Mouse (Mus musculus): ENCODE measurements around the gene Slc26a11.
"Not testable (repeated sequence)": the region's sequence is repeated elsewhere in the genome, so short reads cannot be mapped to it uniquely, and the experiment has no call there.

Gene Slc26a11

GRCm38 (mm10) chr11:119362769-119363533 is 7.6 kb downstream of the Slc26a11 start:
- DNase-seq, result no peak

- DNase-seq, result peak; percentile 74
Measured at GRCm38 (mm10) chr11:119363534-119364145, 8.3 kb downstream of the Slc26a11 start.

- no peak for DNase-seq
Measured at GRCm38 (mm10) chr11:119375425-119375824, 20.1 kb downstream of the Slc26a11 start.

- no peak for DNase-seq
Measured at GRCm38 (mm10) chr11:119377326-119377725, 22.0 kb downstream of the Slc26a11 start.

GRCm38 (mm10) chr11:119378551-119378950 is 23.2 kb downstream of the Slc26a11 start:
- no peak for DNase-seq

GRCm38 (mm10) chr11:119381631-119382337 is 26.4 kb downstream of the Slc26a11 start:
- DNase-seq, result no peak

- no peak for DNase-seq
Measured at GRCm38 (mm10) chr11:119382338-119382850, 27.0 kb downstream of the Slc26a11 start.

GRCm38 (mm10) chr11:119384904-119385303 is 29.5 kb downstream of the Slc26a11 start:
- no peak for DNase-seq

- no peak for DNase-seq
Measured at GRCm38 (mm10) chr11:119386306-119386705, 30.9 kb downstream of the Slc26a11 start.

- DNase-seq, result not testable (repeated sequence)
Measured at GRCm38 (mm10) chr11:119387273-119387672, 31.9 kb downstream of the Slc26a11 start.

GRCm38 (mm10) chr11:119389851-119390270 is 34.5 kb downstream of the Slc26a11 start:
- DNase-seq, result peak; percentile 36

- peak; percentile 25 for DNase-seq
Measured at GRCm38 (mm10) chr11:119390271-119391231, 35.2 kb downstream of the Slc26a11 start.

GRCm38 (mm10) chr11:119391386-119392000 is 36.1 kb downstream of the Slc26a11 start:
- DNase-seq, result no peak

GRCm38 (mm10) chr11:119392001-119392614 is 36.8 kb downstream of the Slc26a11 start:
- no peak for DNase-seq

GRCm38 (mm10) chr11:119392800-119393482 is 37.6 kb downstream of the Slc26a11 start, which contains the start of gene Rnf213:
Gene Rnf213, plus strand, starts transcription at chr11:119393100.
- DNase-seq, result peak; percentile 15

- DNase-seq, result no peak
Measured at GRCm38 (mm10) chr11:119393483-119393804, 38.1 kb downstream of the Slc26a11 start.

GRCm38 (mm10) chr11:119394210-119394609 is 38.9 kb downstream of the Slc26a11 start:
- no peak for DNase-seq

- DNase-seq, result no peak
Measured at GRCm38 (mm10) chr11:119395394-119395793, 40.0 kb downstream of the Slc26a11 start.

GRCm38 (mm10) chr11:119395931-119396330 is 40.6 kb downstream of the Slc26a11 start:
- no peak for DNase-seq

- no peak for DNase-seq
Measured at GRCm38 (mm10) chr11:119396461-119396860, 41.1 kb downstream of the Slc26a11 start.
